ENCODE assay signal across 9 mouse cellular contexts in genomic region chr9:114499783-114500515, GRCm38 (mm10). TPM values are rescaled to one million over a fixed set of nuclear protein-coding genes. Genes with fewer than 3 reads are reported as not detected.
DNase-seq lines count a peak whose midpoint lies in the region; ATAC-seq and TF ChIP-seq lines count a peak whose summit lies in the region.
"Had no signal": no experiment of that assay in that cellular context is flagged by ENCODE, and none has a peak within 500 bp of the region (broad histone marks: within the 10 kb centered on the region; RNA-seq: fewer than 3 reads in every experiment).

No protein-coding gene starts in this region.

- no peak for ATAC-seq in cerebellum, adult (ENCODE audit: insufficient number of reproducible peaks, low FRiP score, low TSS enrichment)

- H3K4me1 ChIP-seq in cerebellum, adult 2 months (ENCODE audit: control insufficient read depth, insufficient read depth, low read length), result no peaks in the 10 kb centered on the region
- no peaks in the 10 kb centered on the region for H3K4me1 ChIP-seq in heart, adult 2 months (ENCODE audit: control insufficient read depth, insufficient read depth, low read length)
- no peaks in the 10 kb centered on the region; the same call in 1 of the 2 replicates for H3K4me1 ChIP-seq in lung, adult 2 months (ENCODE audit: control insufficient read depth, insufficient read depth, low read length)

- H3K9ac ChIP-seq in heart, adult 2 months (ENCODE audit: low read depth, low read length), result no peak overlapping the region
- H3K9ac ChIP-seq: limb, embryonic 13.5 days had no signal

- TF ChIP-seq EP300 in heart, adult 2 months (IDR thresholded peaks at IDR 0.05; ENCODE audit: insufficient read depth, low read depth, low read length), result no peak

- peak; percentile 11 for DNase-seq in cerebellum, adult 2 months
- DNase-seq in MEL-GATA-1-ER (ENCODE audit: extremely low read depth, low read depth), result peak; percentile 66
- DNase-seq in cerebellum, postnatal 4 days (ENCODE audit: low spot score in 2 of 2), result peak; percentile 39 to 54
- DNase-seq in heart, adult 2 months, result peak; percentile 32 to 51
- DNase-seq in kidney, postnatal 25 days, result peak; percentile 78 to 86
- DNase-seq in lung, adult 2 months, result peak; percentile 55
- DNase-seq in right cerebral cortex, adult 2 months (ENCODE audit: low spot score in 2 of 2), result peak; percentile 59 to 65

- no peaks in the 10 kb centered on the region for H3K27me3 ChIP-seq in cerebellum, adult 2 months (ENCODE audit: control insufficient read depth, insufficient read depth, low read length)
- H3K27me3 ChIP-seq in heart, adult 2 months (ENCODE audit: control insufficient read depth, insufficient read depth, low read length), result no peaks in the 10 kb centered on the region
- H3K27me3 ChIP-seq: limb, embryonic 13.5 days had no signal

- peak; percentile 27; the same call in 1 of the 2 replicates for TF ChIP-seq CTCF in cerebellum, adult 2 months (IDR thresholded peaks at IDR 0.05; ENCODE audit: borderline replicate concordance, insufficient read depth, low read depth, low read length)
- peak; percentile 71 for TF ChIP-seq CTCF in heart, adult 2 months (IDR thresholded peaks at IDR 0.05)
- TF ChIP-seq CTCF in lung, adult 2 months (IDR thresholded peaks at IDR 0.05; ENCODE audit: insufficient read depth, low read length), result peak; percentile 40

- H3K36me3 ChIP-seq in heart, adult 2 months (ENCODE audit: control insufficient read depth, insufficient read depth, low read length), result no peaks in the 10 kb centered on the region
- H3K36me3 ChIP-seq: limb, embryonic 13.5 days had no signal

- H3K27ac ChIP-seq in cerebellum, adult 2 months (ENCODE audit: insufficient read depth, low read length), result no peak overlapping the region
- no peak overlapping the region for H3K27ac ChIP-seq in heart, adult 2 months
- H3K27ac ChIP-seq: limb, embryonic 13.5 days had no signal

- no peak for TF ChIP-seq POLR2A in cerebellum, adult 2 months (IDR thresholded peaks at IDR 0.05; ENCODE audit: borderline replicate concordance, insufficient read depth, low read length)
- TF ChIP-seq POLR2A in heart, adult 2 months (IDR thresholded peaks at IDR 0.05; ENCODE audit: insufficient read depth, low read depth, low read length), result no peak
- TF ChIP-seq POLR2A in lung, adult 2 months (IDR thresholded peaks at IDR 0.05; ENCODE audit: borderline replicate concordance, extremely low read depth, low read depth, low read length), result no peak

- H3K4me3 ChIP-seq in cerebellum, adult 2 months (replicated peaks; ENCODE audit: insufficient read depth, low read depth, low read length), result no peak overlapping the region
- H3K4me3 ChIP-seq in heart, adult 2 months, result no peak overlapping the region
- H3K4me3 ChIP-seq in lung, adult 2 months (replicated peaks; ENCODE audit: extremely low read depth, low read depth, low read length), result no peak overlapping the region
- H3K4me3 ChIP-seq: limb, embryonic 13.5 days had no signal

- H3K79me2 ChIP-seq in heart, adult 2 months (replicated peaks; ENCODE audit: control insufficient read depth, insufficient read depth, low read length), result no peaks in the 10 kb centered on the region

- WGBS in cerebellum, adult 2 months, result 27% methylated on average over 15 of the region's 15 CpGs
- WGBS in heart, adult 2 months, result 16% methylated on average over 15 of the region's 15 CpGs
- WGBS in lung, adult 2 months, result 16% methylated on average over 15 of the region's 15 CpGs

- intact Hi-C loops in heart, adult 2 months (cut with DNase I), result loop anchor here (1.0 to 2.0 kb wide), 3 partner anchors 81 to 181 kb away; no protein-coding TSS in a partner anchor

RNA-seq across cellular contexts. Expression of gene Ccr4, which starts 4.8 kb away (rescaled TPM):
- not detected in 2 replicates for polyA plus RNA-seq in cerebellum, adult 2 months (2012; rRNA removed)
- not detected for total RNA-seq in heart, adult 2 months (2021)
- not detected in 2 replicates for polyA plus RNA-seq in heart, adult 2 months (2012; rRNA removed)
- polyA plus RNA-seq in lung, adult 2 months (2012; rRNA removed), result 0.69 and 0.75 TPM in 2 replicates
- polyA plus RNA-seq: limb, embryonic 13.5 days had no signal

RNA-seq across cellular contexts. Expression of gene C130032M10Rik, which starts 15.5 kb away (rescaled TPM):
- not detected in 2 replicates for polyA plus RNA-seq in cerebellum, adult 2 months (2012; rRNA removed)
- total RNA-seq in heart, adult 2 months (2021), result not detected
- not detected in 2 replicates for polyA plus RNA-seq in heart, adult 2 months (2012; rRNA removed)
- not detected in 2 replicates for polyA plus RNA-seq in lung, adult 2 months (2012; rRNA removed)

Comparison
In these comparisons a context has a peak if more than half of its experiments do, and no peak if none do; other contexts are left out.
1. DNase-seq: peak in every context shown above with its lines; median percentile 82 in kidney, postnatal 25 days; 66 in MEL-GATA-1-ER; 62 in right cerebral cortex, adult 2 months; 55 in lung, adult 2 months; 46 in cerebellum, postnatal 4 days; 42 in heart, adult 2 months; 11 in cerebellum, adult 2 months.